Mouse (Mus musculus): ENCODE measurements around the gene Eif3m. TPM values are rescaled to one million over a fixed set of nuclear protein-coding genes. Genes with fewer than 3 reads are reported as not detected.

Gene Eif3m
- polyA plus RNA-seq (2014; fragmentation: Illumina TruSeq; extraction: RNeasy Lipid Tissue Mini Kit (QIAGEN cat#74804)): 761 TPM

GRCm38 (mm10) chr2:105016967-105017287, at the start of gene Eif3m:
Gene Eif3m, minus strand, starts transcription at chr2:105017080.

Other genes starting within 250 kb of the Eif3m start
- gene Qser1, start 200.3 kb downstream of the Eif3m start, polyA plus RNA-seq (2014; fragmentation: Illumina TruSeq; extraction: RNeasy Lipid Tissue Mini Kit (QIAGEN cat#74804)): 88.2 TPM
- 4.3 TPM for gene Prrg4, start 167.2 kb downstream of the Eif3m start, polyA plus RNA-seq (2014; fragmentation: Illumina TruSeq; extraction: RNeasy Lipid Tissue Mini Kit (QIAGEN cat#74804))
- gene Ccdc73, start 149.3 kb downstream of the Eif3m start, polyA plus RNA-seq (2014; fragmentation: Illumina TruSeq; extraction: RNeasy Lipid Tissue Mini Kit (QIAGEN cat#74804)): 40.2 TPM
- gene Gm11060, start 74.9 kb upstream of the Eif3m start, polyA plus RNA-seq (2014; fragmentation: Illumina TruSeq; extraction: RNeasy Lipid Tissue Mini Kit (QIAGEN cat#74804)): not detected
- 162 TPM for gene Wt1, start 109.4 kb upstream of the Eif3m start, polyA plus RNA-seq (2014; fragmentation: Illumina TruSeq; extraction: RNeasy Lipid Tissue Mini Kit (QIAGEN cat#74804))
- gene Them7, start 207.2 kb upstream of the Eif3m start, polyA plus RNA-seq (2014; fragmentation: Illumina TruSeq; extraction: RNeasy Lipid Tissue Mini Kit (QIAGEN cat#74804)): 0.80 TPM